Mouse (Mus musculus) erythroblast, adult 5-6 weeks (primary cell): ENCODE data around the gene Lcn4. TPM values are rescaled to one million over a fixed set of nuclear protein-coding genes. Genes with fewer than 3 reads are reported as not detected.

Experiments used
- ATAC-seq: replicated peaks from 2 replicates; pipeline ENCODE4 v1.8.0; 2016; ENCODE audit warnings: moderate number of reproducible peaks, mild to moderate bottlenecking, moderate TSS enrichment, inconsistent platforms; ENCODE audit not compliant: poor library complexity, low FRiP score, severe bottlenecking
- total RNA-seq, 2 experiments: library from RNA; stranded (forward) in 1 of 2; stranded (reverse) in 1 of 2; fragments of 150-400 nt in 1 of 2; fragments of 200-764, 138-1000 nt in 1 of 2; gene quantifications; 2 replicates each; pipeline versions ENCODE4 v1.2.3 to v1.2.4; 2015 to 2017; ENCODE audit warnings: low replicate concordance in 2 of 2

The Lcn4 gene
- total RNA-seq, 2 experiments from 2014 or later: not detected

GRCm38 (mm10) chr2:26635489-26636324 is 35.4 kb downstream of the Lcn4 start:
- no peak for ATAC-seq

DNA sequence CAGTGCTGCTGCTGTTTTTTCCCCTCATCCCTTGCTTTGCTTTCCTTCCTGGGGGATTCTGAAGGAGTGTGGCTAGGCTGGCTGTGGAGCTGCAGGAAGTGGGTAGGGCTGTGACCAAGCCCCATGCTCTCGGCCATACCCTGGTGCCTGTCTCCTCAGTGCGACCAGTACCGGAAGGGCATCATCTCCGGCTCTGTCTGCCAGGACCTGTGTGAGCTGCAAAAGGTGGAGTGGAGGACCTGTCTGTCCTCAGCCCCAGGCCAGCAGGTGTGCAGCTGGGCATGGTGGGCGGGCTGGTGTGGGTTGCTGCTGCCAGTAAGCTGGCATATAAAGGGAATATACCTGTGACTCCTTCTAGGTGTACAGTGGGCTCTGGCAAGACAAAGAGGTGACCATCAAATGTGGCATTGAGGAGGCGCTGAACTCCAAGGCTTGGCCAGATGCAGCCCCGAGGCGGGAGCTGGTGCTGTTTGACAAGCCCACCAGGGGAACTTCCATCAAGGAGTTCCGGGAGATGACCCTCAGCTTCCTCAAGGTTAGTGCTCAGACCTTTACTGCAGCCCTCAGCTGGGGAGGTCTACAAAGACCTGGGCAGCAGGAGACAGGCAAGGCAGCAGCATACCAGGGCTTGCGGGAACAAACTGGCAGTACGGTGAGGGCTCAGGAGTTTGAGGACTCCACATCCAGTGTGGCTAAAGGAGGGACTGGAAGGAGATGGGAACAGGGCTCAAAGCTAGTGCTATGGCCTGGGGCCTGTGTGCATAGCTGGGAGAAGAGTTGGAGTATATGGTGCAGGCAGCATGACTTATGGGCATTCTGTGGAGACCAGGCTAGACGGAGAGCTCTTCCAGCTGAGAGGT is 36.2 kb downstream of the Lcn4 start:
- no peak for ATAC-seq

DNA sequence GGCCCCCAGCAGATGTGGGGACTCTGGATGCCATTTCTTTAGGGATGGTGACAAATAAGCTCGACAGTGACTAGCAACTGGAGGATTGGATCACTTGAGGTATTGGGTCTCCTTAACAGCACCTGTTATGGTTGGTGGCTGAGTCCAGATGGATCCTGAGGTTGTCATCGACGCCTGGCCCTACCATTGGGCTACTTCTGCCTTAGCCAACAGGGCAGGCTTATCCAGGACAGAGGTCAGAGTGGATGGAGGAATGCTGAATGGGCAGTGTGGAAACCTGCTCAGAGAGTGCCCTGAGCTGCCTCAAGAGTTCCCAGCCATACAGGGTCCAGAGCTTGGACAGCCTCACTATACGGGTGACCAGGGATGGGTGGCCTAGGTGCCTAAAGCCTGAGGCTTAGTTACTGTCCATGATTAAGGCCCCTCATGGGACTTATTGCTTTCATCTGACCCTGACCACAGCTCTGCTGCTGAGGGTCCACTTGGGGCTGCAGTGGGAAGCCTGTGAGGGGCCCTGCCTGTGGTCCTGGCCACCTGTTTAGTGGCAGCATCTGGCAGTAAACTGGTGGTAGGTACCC is 37.0 kb downstream of the Lcn4 start:
- ATAC-seq: no peak

DNA sequence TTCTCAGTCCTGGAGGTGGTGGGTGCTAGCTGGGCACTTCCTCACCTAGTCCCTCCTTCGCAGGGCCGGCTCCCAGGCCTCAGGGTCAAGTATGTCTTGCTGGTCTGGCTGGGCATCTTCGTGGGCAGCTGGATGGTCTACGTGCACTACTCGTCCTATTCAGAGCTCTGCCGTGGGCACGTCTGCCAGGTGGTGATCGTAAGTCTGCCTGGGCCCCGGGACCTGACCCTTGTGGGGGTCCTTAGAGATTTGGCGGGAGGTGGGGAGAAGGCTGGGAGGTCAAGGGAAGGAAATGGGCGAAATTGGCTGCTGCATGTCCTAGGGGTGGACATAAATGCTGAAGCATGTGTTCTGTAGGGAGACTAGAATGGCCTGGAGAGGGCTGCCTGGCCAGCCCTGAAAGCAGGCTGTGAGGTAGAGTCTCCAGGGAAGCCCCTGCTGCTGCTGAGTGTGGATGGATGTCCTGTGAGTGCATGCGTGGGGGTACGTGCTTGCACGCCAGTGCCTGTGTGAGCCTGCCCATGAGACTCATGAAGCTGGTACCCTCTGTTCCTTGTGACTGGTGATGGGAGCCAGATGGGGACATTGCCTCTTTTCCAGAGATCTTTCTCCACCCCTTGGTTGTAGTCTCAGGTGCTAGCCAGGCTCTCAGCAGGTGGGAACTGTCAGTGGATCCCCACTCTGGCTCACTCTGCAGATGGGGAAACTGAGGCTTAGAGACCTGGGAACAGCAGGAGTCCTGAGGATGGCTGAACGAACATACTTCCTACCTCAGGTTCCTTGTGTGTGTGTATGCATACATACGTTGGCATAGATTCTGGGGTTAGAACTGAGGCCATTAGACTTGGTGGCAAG is 38.3 kb downstream of the Lcn4 start:
- ATAC-seq: no peak

DNA sequence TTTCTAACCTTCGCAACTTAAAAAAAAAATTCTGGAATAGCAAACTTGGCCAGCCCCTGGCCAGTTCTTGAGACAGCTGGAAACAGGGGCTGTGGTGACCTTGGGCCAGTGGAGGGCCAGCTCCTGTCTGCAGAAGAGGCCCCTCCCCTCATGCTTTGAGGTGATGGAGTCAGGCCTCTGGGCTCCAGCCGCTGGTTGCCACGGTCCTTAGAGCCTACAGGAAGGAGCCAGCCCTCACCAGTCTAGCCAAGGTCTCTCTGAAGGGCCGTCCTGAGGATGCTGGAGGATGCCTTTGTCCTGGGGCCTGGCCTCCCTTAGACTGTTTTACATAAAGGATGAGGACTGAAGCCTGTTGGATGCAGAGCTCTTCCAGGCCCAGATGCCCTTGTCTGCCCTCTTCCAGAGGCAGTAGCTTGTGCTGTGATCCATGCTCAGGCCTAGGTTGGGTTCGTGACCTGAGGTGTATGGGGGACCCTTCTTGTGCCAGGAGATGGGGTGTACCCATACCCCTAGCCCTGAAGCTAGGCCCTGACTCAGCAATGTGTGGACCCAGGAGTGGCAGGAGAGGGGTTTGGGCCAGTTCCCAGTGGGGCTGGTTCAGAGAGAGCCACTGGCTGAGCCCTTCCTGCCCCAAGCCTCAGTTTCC is 42.2 kb downstream of the Lcn4 start:
- ATAC-seq: no peak

GRCm38 (mm10) chr2:26627921-26628739 is 43.0 kb downstream of the Lcn4 start, which contains the start of gene Fam69b:
Gene Fam69b, plus strand, starts transcription at chr2:26628457.
- ATAC-seq: no peak

GRCm38 (mm10) chr2:26626081-26626480 is 45.0 kb downstream of the Lcn4 start:
- ATAC-seq: no peak

- ATAC-seq: no peak
These were observed 45.7 kb downstream of the Lcn4 start for GRCm38 (mm10) chr2:26625419-26625818.

DNA sequence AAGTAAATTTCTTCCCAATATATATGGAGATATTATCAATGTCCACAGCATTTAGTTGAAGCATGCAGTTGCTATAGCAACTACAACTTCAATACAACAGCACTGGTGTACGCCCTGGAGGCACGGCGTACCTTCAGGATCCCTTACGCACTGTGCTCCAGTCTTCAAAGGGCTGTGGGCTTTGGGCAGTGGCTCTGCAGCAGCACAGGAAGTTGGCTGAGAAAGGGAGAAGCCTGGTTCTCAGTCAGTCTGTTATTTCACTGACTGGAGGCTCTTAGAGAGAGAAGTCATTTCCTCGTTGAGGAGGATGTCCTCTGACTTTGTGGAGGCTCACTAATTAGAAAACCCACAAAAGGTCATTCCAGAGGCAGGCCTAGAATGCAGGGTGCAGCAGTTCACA is 48.1 kb downstream of the Lcn4 start:
- no peak for ATAC-seq

GRCm38 (mm10) chr2:26621246-26621645 is 49.8 kb downstream of the Lcn4 start:
- ATAC-seq: no peak

GRCm38 (mm10) chr2:26617928-26618327 is 53.2 kb downstream of the Lcn4 start:
- no peak for ATAC-seq

Other genes with a start within 250 kb of the Lcn4 start
- 12.5 and 18.8 TPM in 2 replicates for gene Sec16a, start 226.1 kb downstream of the Lcn4 start, total RNA-seq (2015; ENCODE audit: low replicate concordance)
- gene Sec16a, start 226.1 kb downstream of the Lcn4 start, total RNA-seq (2017; ENCODE audit: low replicate concordance): 9.3 and 14.9 TPM in 2 replicates
- gene Notch1, start 154.6 kb downstream of the Lcn4 start, total RNA-seq (2015; ENCODE audit: low replicate concordance): 7.3 and 10.0 TPM in 2 replicates
- 3.3 and 4.6 TPM in 2 replicates for gene Notch1, start 154.6 kb downstream of the Lcn4 start, total RNA-seq (2017; ENCODE audit: low replicate concordance)
- gene Egfl7, start 91.3 kb downstream of the Lcn4 start, total RNA-seq (2015; ENCODE audit: low replicate concordance): 7.5 TPM in 1 of 2 replicates, not detected in the other
- gene Egfl7, start 91.3 kb downstream of the Lcn4 start, total RNA-seq (2017; ENCODE audit: low replicate concordance): 4.9 and 8.2 TPM in 2 replicates
- not detected in 2 replicates for gene Gm20532, start 84.6 kb downstream of the Lcn4 start, total RNA-seq (2015; ENCODE audit: low replicate concordance)
- not detected in 2 replicates for gene Gm20532, start 84.6 kb downstream of the Lcn4 start, total RNA-seq (2017; ENCODE audit: low replicate concordance)
- 17.1 and 32.7 TPM in 2 replicates for gene Agpat2, start 66.9 kb downstream of the Lcn4 start, total RNA-seq (2015; ENCODE audit: low replicate concordance)
- 23.0 and 24.4 TPM in 2 replicates for gene Agpat2, start 66.9 kb downstream of the Lcn4 start, total RNA-seq (2017; ENCODE audit: low replicate concordance)
- not detected in 2 replicates for gene Fam69b, start 42.8 kb downstream of the Lcn4 start, total RNA-seq (2015; ENCODE audit: low replicate concordance)
- 0.34 TPM in 1 of 2 replicates, not detected in the other for gene Fam69b, start 42.8 kb downstream of the Lcn4 start, total RNA-seq (2017; ENCODE audit: low replicate concordance)
- gene Abo, start 193.7 kb upstream of the Lcn4 start, total RNA-seq (2015; ENCODE audit: low replicate concordance): not detected in 2 replicates
- gene Abo, start 193.7 kb upstream of the Lcn4 start, total RNA-seq (2017; ENCODE audit: low replicate concordance): not detected in 2 replicates
- gene Surf6, start 231.6 kb upstream of the Lcn4 start, total RNA-seq (2015; ENCODE audit: low replicate concordance): 2.1 and 6.1 TPM in 2 replicates
- 7.4 and 7.6 TPM in 2 replicates for gene Surf6, start 231.6 kb upstream of the Lcn4 start, total RNA-seq (2017; ENCODE audit: low replicate concordance)
- gene Med22, start 239.4 kb upstream of the Lcn4 start, total RNA-seq (2015; ENCODE audit: low replicate concordance): 1.3 and 4.4 TPM in 2 replicates
- 6.0 and 10.6 TPM in 2 replicates for gene Med22, start 239.4 kb upstream of the Lcn4 start, total RNA-seq (2017; ENCODE audit: low replicate concordance)
- gene Rpl7a, start 239.5 kb upstream of the Lcn4 start, total RNA-seq (2015; ENCODE audit: low replicate concordance): 469 and 488 TPM in 2 replicates
- 357 and 378 TPM in 2 replicates for gene Rpl7a, start 239.5 kb upstream of the Lcn4 start, total RNA-seq (2017; ENCODE audit: low replicate concordance)
- gene Surf2, start 245.1 kb upstream of the Lcn4 start, total RNA-seq (2015; ENCODE audit: low replicate concordance): 14.4 and 16.9 TPM in 2 replicates
- gene Surf2, start 245.1 kb upstream of the Lcn4 start, total RNA-seq (2017; ENCODE audit: low replicate concordance): 4.2 and 15.0 TPM in 2 replicates
- 9.6 and 34.7 TPM in 2 replicates for gene Surf1, start 245.2 kb upstream of the Lcn4 start, total RNA-seq (2015; ENCODE audit: low replicate concordance)
- 17.5 and 20.1 TPM in 2 replicates for gene Surf1, start 245.2 kb upstream of the Lcn4 start, total RNA-seq (2017; ENCODE audit: low replicate concordance)